ENCODE assay signal across 12 mouse cellular contexts in the genomic region with DNA sequence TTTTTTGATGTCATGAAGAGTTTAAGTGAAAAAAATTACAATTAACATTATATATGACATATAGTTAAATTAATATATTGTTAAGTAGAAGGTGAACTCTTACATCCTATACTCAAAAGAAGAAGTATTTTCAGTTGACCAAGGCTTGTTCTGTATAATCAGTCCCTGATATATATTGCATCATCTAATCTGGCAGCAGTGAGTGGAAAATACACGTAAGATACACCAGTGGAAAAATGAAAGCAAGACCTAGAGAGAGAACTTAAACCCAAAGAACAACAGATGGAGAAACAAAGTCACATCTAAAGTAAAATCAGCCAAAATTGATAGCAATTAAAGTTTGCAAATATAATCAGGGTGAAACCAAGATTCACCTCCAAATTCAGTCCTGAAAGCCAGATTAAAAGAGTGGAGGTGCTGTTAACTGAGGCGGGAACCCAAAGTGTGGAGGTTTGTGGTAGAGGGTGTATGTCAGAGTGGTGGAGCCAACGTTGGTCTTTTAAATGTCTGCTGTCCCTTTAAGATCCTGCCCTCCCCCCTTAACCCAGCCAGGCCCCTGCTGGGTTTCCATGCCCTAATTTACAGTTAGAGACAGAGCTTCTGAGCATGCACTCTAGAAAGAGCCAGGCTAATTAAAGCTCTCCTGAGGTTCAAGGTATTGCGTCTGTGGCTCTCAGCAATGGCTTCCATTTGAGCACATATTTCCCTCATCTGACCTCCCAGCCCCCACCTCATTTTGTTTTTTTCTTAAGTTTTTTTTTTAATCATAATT. TPM values are rescaled to one million over a fixed set of nuclear protein-coding genes. Genes with fewer than 3 reads are reported as not detected.
DNase-seq lines count a peak whose midpoint lies in the region; ATAC-seq and TF ChIP-seq lines count a peak whose summit lies in the region.
"Had no signal": no experiment of that assay in that cellular context is flagged by ENCODE, and none has a peak within 500 bp of the region (broad histone marks: within the 10 kb centered on the region; RNA-seq: fewer than 3 reads in every experiment).

No protein-coding gene starts in this region.

- no peaks in the 10 kb centered on the region for H3K36me3 ChIP-seq in neural tube, embryonic 11.5 days (ENCODE audit: control insufficient read depth, insufficient read depth, low read length)
- no peaks in the 10 kb centered on the region for H3K36me3 ChIP-seq in hindbrain, embryonic 13.5 days
- no peaks in the 10 kb centered on the region for H3K36me3 ChIP-seq in kidney, embryonic 14.5 days (ENCODE audit: control insufficient read depth, insufficient read depth, low read length)
- no peaks in the 10 kb centered on the region for H3K36me3 ChIP-seq in stomach, postnatal 0 days (ENCODE audit: control insufficient read depth, insufficient read depth, low read length)
- H3K36me3 ChIP-seq: heart, embryonic 10.5 days; kidney, embryonic 15.5 days had no signal

- DNase-seq in neural tube, embryonic 11.5 days (ENCODE audit: low spot score): peak; percentile 52
- DNase-seq in neural tube, embryonic 10.5 days (ENCODE audit: extremely low spot score, low spot score): no peak
- DNase-seq in cerebellum, adult 9-11 months: peak; percentile 56
- peak; percentile 79 for DNase-seq in retina, embryonic 14.5 days (ENCODE audit: low spot score)
- DNase-seq in frontal cortex, postnatal 10 days (ENCODE audit: low spot score in 2 of 2): no peak
- DNase-seq in stomach, postnatal 0 days (ENCODE audit: low spot score): no peak
- DNase-seq: adrenal gland, postnatal 14 days had no signal

- no peaks in the 10 kb centered on the region for H3K9me3 ChIP-seq in neural tube, embryonic 11.5 days (ENCODE audit: control insufficient read depth, low read length)
- H3K9me3 ChIP-seq in hindbrain, embryonic 13.5 days: no peaks in the 10 kb centered on the region
- H3K9me3 ChIP-seq in kidney, embryonic 14.5 days (ENCODE audit: control insufficient read depth, low read length): no peaks in the 10 kb centered on the region
- H3K9me3 ChIP-seq in stomach, postnatal 0 days (ENCODE audit: control insufficient read depth, low read length): no peaks in the 10 kb centered on the region
- H3K9me3 ChIP-seq: heart, embryonic 10.5 days; kidney, embryonic 15.5 days had no signal

- H3K27me3 ChIP-seq in neural tube, embryonic 11.5 days (ENCODE audit: control insufficient read depth, insufficient read depth, low read length): no peaks in the 10 kb centered on the region
- H3K27me3 ChIP-seq in hindbrain, embryonic 13.5 days: no peaks in the 10 kb centered on the region
- H3K27me3 ChIP-seq in kidney, embryonic 14.5 days (ENCODE audit: control insufficient read depth, insufficient read depth, low read length): no peaks in the 10 kb centered on the region
- H3K27me3 ChIP-seq in stomach, postnatal 0 days (ENCODE audit: control insufficient read depth, insufficient read depth, low read length): no peaks in the 10 kb centered on the region
- H3K27me3 ChIP-seq: kidney, embryonic 15.5 days had no signal

- H3K4me2 ChIP-seq in neural tube, embryonic 11.5 days (ENCODE audit: low read depth): no peak overlapping the region
- H3K4me2 ChIP-seq in hindbrain, embryonic 13.5 days: no peak overlapping the region
- no peak overlapping the region for H3K4me2 ChIP-seq in kidney, embryonic 14.5 days (replicated peaks; ENCODE audit: low read depth, low read length)
- no peak overlapping the region for H3K4me2 ChIP-seq in stomach, postnatal 0 days (replicated peaks; ENCODE audit: low read depth)
- H3K4me2 ChIP-seq: kidney, embryonic 15.5 days had no signal

- no peak for TF ChIP-seq CTCF in stomach, postnatal 0 days (IDR thresholded peaks at IDR 0.05; ENCODE audit: low read depth)

- TF ChIP-seq EP300 in stomach, postnatal 0 days (optimal IDR thresholded peaks at IDR 0.05): no peak

- H3K9ac ChIP-seq in neural tube, embryonic 11.5 days (ENCODE audit: low read length): no peak overlapping the region
- no peak overlapping the region for H3K9ac ChIP-seq in hindbrain, embryonic 13.5 days
- H3K9ac ChIP-seq in kidney, embryonic 14.5 days (ENCODE audit: low read depth, low read length): no peak overlapping the region
- H3K9ac ChIP-seq in stomach, postnatal 0 days (ENCODE audit: low read length): no peak overlapping the region
- H3K9ac ChIP-seq: kidney, embryonic 15.5 days had no signal

- ATAC-seq in neural tube, embryonic 11.5 days (ENCODE audit: insufficient read depth, low FRiP score, low TSS enrichment): 0 out of 2 replicates have a peak, but pooled peaks have one; percentile 36
- ATAC-seq in hindbrain, embryonic 13.5 days (ENCODE audit: low FRiP score): 0 out of 2 replicates have a peak, but pooled peaks have one; percentile 15
- no peak for ATAC-seq in kidney, embryonic 14.5 days (ENCODE audit: low FRiP score, low TSS enrichment)
- no peak for ATAC-seq in stomach, postnatal 0 days (ENCODE audit: low FRiP score, low TSS enrichment)

- WGBS in neural tube, embryonic 11.5 days: 34% methylated on average over 4 of the region's 4 CpGs
- 43% methylated on average over 4 of the region's 4 CpGs for WGBS in hindbrain, embryonic 13.5 days
- WGBS in kidney, embryonic 14.5 days: 46% methylated on average over 4 of the region's 4 CpGs
- WGBS in stomach, postnatal 0 days: 58% methylated on average over 4 of the region's 4 CpGs

- H3K4me1 ChIP-seq in neural tube, embryonic 11.5 days (ENCODE audit: control insufficient read depth, insufficient read depth, low read length): peaks cover 7% of the 10 kb centered on the region
- H3K4me1 ChIP-seq in hindbrain, embryonic 13.5 days (replicated peaks): peaks cover 39% of the 10 kb centered on the region
- H3K4me1 ChIP-seq in kidney, embryonic 14.5 days (ENCODE audit: control insufficient read depth, insufficient read depth, low read length): peaks cover 7% of the 10 kb centered on the region; the same call in 1 of the 2 replicates
- no peaks in the 10 kb centered on the region for H3K4me1 ChIP-seq in stomach, postnatal 0 days (replicated peaks; ENCODE audit: control insufficient read depth, insufficient read depth)

- H3K27ac ChIP-seq in neural tube, embryonic 11.5 days (ENCODE audit: low read depth, low read length): no peak overlapping the region
- peak overlapping the region; percentile 14; the same call in 1 of the 2 replicates for H3K27ac ChIP-seq in hindbrain, embryonic 13.5 days
- no peak overlapping the region for H3K27ac ChIP-seq in kidney, embryonic 14.5 days (ENCODE audit: low read depth, low read length)
- H3K27ac ChIP-seq in stomach, postnatal 0 days (replicated peaks): no peak overlapping the region
- H3K27ac ChIP-seq: kidney, embryonic 15.5 days; left cerebral cortex, adult 2 months had no signal

- no peak overlapping the region for H3K4me3 ChIP-seq in neural tube, embryonic 11.5 days (ENCODE audit: low read depth, low read length)
- H3K4me3 ChIP-seq in hindbrain, embryonic 13.5 days: no peak overlapping the region
- H3K4me3 ChIP-seq in kidney, embryonic 14.5 days (ENCODE audit: low read length): no peak overlapping the region
- no peak overlapping the region for H3K4me3 ChIP-seq in stomach, postnatal 0 days (ENCODE audit: low read depth, low read length)
- H3K4me3 ChIP-seq: heart, embryonic 10.5 days; kidney, embryonic 15.5 days; left cerebral cortex, adult 2 months had no signal

RNA-seq across cellular contexts. Expression of gene Slc22a15, which starts 5.0 kb away (rescaled TPM):
- polyA plus RNA-seq in neural tube, embryonic 11.5 days (2014; fragmentation: Nextera tagmentation; extraction: Ambion mirVana): 7.6 and 8.1 TPM in 2 replicates
- polyA plus RNA-seq in hindbrain, embryonic 13.5 days (2015; fragmentation: Nextera tagmentation; extraction: Ambion mirVana): 7.4 and 7.5 TPM in 2 replicates
- 3.5 and 4.3 TPM in 2 replicates for polyA plus RNA-seq in kidney, embryonic 14.5 days (2014; fragmentation: Nextera tagmentation; extraction: Ambion mirVana)
- polyA plus RNA-seq in stomach, postnatal 0 days (2015; fragmentation: Nextera tagmentation; extraction: Ambion mirVana): 4.1 and 5.2 TPM in 2 replicates

Comparison
In these comparisons a context has a peak if more than half of its experiments do, and no peak if none do; other contexts are left out.
1. DNase-seq: peak in neural tube, embryonic 11.5 days (single experiment), cerebellum, adult 9-11 months (single experiment) and retina, embryonic 14.5 days (single experiment); none in neural tube, embryonic 10.5 days (single experiment), frontal cortex, postnatal 10 days (0 of 2) and stomach, postnatal 0 days (single experiment).
2. ATAC-seq: peak in neural tube, embryonic 11.5 days (single experiment) and hindbrain, embryonic 13.5 days (single experiment); none in kidney, embryonic 14.5 days (single experiment) and stomach, postnatal 0 days (single experiment).